Mouse (Mus musculus): ENCODE measurements around the gene Etv4. TPM values are rescaled to one million over a fixed set of nuclear protein-coding genes. Genes with fewer than 3 reads are reported as not detected.

Etv4 gene
- polyA plus RNA-seq, 1 experiment from 2014 or later = 1.9 TPM

DNA sequence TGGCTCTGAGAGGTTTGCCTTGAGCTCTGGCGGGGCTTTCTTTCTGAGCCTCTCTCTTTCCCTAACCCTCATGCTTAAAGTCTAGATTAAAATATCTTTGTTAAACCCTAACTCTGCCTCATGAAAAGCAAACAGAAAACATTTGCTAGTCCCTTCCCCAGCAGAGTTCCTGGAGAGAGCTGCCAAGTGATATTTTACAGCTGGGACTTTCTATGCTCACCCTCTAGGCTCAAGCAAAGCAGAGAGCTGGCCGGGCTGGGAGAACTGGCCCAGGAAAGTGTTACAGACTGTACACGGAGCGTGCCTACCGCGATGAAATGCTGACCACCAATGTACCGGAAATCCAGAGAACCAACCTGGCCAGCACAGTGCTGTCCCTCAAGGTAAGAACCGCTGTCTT is 27.8 kb downstream of the Etv4 start:
- H3K9ac ChIP-seq (ENCODE audit: low read depth, low read length) = no peak overlapping the region
- H3K4me3 ChIP-seq (ENCODE audit: low read depth, low read length) = no peak overlapping the region
- ATAC-seq = no peak
- no peaks in the 10 kb centered on the region for H3K27me3 ChIP-seq (replicated peaks; ENCODE audit: control insufficient read depth, insufficient read depth, low read length)
- no peaks in the 10 kb centered on the region for H3K4me1 ChIP-seq (replicated peaks; ENCODE audit: control insufficient read depth, insufficient read depth, low read length)
- H3K27ac ChIP-seq (ENCODE audit: low read depth, low read length) = no peak overlapping the region; the same call in 1 of the 2 replicates
- H3K4me2 ChIP-seq (replicated peaks; ENCODE audit: low read depth) = no peak overlapping the region
- TF ChIP-seq CTCF (IDR thresholded peaks at IDR 0.05; ENCODE audit: low read depth) = no peak
- 92% methylated on average over 8 of the region's 8 CpGs for WGBS
- no peaks in the 10 kb centered on the region for H3K9me3 ChIP-seq (ENCODE audit: control insufficient read depth)
- H3K36me3 ChIP-seq (ENCODE audit: control insufficient read depth, insufficient read depth) = peaks cover 94% of the 10 kb centered on the region

DNA sequence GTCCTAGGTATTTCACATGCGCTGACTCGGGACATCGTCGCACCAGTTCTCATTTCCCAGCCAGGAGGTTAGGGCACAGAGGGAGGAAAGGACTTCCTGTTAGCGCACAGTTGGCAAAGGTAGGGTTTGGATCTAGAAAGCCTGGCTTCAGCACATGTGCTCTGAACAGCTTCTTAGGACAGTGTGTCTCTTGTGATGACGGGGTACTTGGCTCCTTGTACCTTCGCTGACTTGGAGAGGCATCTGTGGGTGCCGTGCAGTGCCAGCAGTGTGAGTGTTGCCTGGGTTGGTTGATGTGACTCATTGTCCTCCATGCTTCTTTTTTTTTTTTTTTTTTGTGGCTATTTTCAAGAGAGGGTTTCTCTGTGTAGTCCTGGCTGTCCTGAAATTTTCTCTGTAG is 28.6 kb downstream of the Etv4 start:
- no peaks in the 10 kb centered on the region for H3K9me3 ChIP-seq (ENCODE audit: control insufficient read depth)
- no peak overlapping the region for H3K27ac ChIP-seq (ENCODE audit: low read depth, low read length)
- ATAC-seq = no peak
- no peak overlapping the region for H3K9ac ChIP-seq (ENCODE audit: low read depth, low read length)
- no peak for TF ChIP-seq CTCF (IDR thresholded peaks at IDR 0.05; ENCODE audit: low read depth)
- no peaks in the 10 kb centered on the region for H3K27me3 ChIP-seq (replicated peaks; ENCODE audit: control insufficient read depth, insufficient read depth, low read length)
- H3K4me1 ChIP-seq (replicated peaks; ENCODE audit: control insufficient read depth, insufficient read depth, low read length) = no peaks in the 10 kb centered on the region
- no peak overlapping the region for H3K4me3 ChIP-seq (ENCODE audit: low read depth, low read length)
- H3K4me2 ChIP-seq (replicated peaks; ENCODE audit: low read depth) = no peak overlapping the region
- peaks cover 94% of the 10 kb centered on the region for H3K36me3 ChIP-seq (ENCODE audit: control insufficient read depth, insufficient read depth)
- 93% methylated on average over 8 of the region's 8 CpGs for whole genome bisulfite sequencing

DNA sequence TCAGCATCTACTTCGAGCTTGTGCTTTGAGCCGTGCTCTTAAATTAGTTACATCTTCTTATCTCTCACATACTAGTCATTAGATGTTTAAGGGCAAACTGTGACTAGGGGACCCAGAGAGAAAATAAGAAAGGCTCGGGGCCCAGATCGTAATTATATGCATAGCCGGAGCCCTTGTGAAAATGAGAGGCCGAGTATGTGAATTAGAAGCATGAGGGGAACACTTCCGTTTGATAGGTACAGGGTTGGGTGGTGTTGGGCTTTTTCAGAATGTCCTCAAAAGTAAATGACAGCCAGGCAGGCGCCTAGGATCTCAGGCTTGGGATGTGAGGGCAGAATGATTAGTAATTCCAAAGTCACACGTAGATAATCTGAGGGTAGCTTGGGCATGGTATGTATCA is 51.6 kb downstream of the Etv4 start:
- Histone ChIP-seq H3K4me2 (replicated peaks; ENCODE audit: low read depth) (peak overlapping the region; percentile 70), H3K27me3 (replicated peaks; ENCODE audit: control insufficient read depth, insufficient read depth, low read length) (no peaks in the 10 kb centered on the region), H3K4me1 (replicated peaks; ENCODE audit: control insufficient read depth, insufficient read depth, low read length) (no peaks in the 10 kb centered on the region), H3K9me3 (ENCODE audit: control insufficient read depth) (no peaks in the 10 kb centered on the region), H3K36me3 (ENCODE audit: control insufficient read depth, insufficient read depth) (peaks cover 32% of the 10 kb centered on the region), H3K9ac (ENCODE audit: low read depth, low read length) (peak overlapping the region; percentile 68), H3K27ac (ENCODE audit: low read depth, low read length) (no peak overlapping the region), H3K4me3 (ENCODE audit: low read depth, low read length) (peak overlapping the region; percentile 77)
- ATAC-seq = no peak
- no peak for TF ChIP-seq CTCF (IDR thresholded peaks at IDR 0.05; ENCODE audit: low read depth)
- WGBS = 24% methylated on average over 9 of the region's 9 CpGs

DNA sequence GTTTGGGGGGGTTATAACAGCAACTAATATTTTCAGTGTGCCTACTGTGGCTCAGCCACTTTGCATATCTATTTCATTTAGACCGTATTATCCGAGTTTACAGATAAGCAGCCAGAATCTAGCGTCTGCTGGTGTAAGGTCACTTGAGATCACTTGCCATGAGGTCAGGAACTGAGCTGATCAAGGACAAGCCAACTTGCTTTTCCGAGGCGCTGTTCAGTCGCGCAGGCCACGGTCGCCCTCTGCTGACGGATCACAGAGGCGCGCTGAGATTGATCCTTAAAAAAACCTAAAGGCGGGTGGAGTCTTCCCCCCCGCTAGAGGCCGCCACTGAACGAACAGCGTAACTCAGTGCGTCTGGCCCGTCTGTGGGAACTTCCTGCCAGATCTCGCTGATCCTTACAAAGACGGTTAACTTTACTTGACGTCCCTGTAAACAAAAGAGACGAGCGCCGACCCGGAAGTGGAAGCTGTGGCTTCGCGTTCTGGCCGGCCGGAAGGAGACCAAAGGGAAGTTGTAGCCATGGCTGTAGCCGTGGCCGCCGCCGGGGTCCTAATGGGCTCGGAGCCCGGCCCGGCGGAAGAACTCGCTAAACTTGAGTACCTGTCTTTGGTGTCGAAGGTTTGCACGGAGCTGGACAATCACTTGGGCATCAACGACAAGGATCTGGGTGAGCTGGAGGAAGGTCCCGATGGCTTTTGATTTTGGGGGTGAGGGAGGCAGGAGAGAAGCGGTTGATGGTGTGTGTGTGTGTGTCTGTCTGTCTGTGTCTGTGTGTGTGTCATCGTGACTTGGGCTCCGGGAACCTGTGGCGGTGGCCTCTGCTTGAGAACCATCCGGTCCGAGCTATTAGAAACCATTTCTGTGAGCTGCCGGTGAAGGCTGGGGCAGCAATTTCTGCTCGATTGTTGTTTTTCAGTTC is 52.4 kb downstream of the Etv4 start, which contains the start of gene Dhx8:
Gene Dhx8 (plus strand): TSS at position 402 of the 923 bp plus-strand sequence.
- TF ChIP-seq CTCF (IDR thresholded peaks at IDR 0.05; ENCODE audit: low read depth) = peak; percentile 100

DNA sequence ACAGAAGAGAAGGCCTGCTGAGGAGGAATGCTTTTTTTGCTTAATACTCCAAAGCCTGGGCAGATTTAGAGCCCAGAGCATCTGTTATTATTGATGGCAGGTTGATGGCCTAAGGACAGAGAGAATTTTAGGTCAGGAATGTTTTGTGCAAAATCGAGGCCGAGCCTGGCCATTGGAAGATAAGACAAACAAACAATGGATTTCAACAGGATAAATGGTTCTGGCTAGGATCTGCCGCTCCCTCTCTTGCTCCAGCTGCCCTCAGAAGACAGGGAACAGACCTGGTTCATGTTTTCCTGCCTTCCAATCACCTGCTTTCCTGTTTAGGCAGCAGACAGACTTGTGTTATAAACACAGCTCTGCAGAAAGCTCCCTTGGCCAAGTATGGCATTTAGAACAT is 55.9 kb downstream of the Etv4 start:
- H3K9ac ChIP-seq (ENCODE audit: low read depth, low read length) = no peak overlapping the region
- H3K4me2 ChIP-seq (replicated peaks; ENCODE audit: low read depth) = no peak overlapping the region
- H3K27me3 ChIP-seq (replicated peaks; ENCODE audit: control insufficient read depth, insufficient read depth, low read length) = no peaks in the 10 kb centered on the region
- no peak for ATAC-seq
- H3K27ac ChIP-seq (ENCODE audit: low read depth, low read length) = no peak overlapping the region
- 23% methylated on average over 3 of the region's 3 CpGs for WGBS
- no peak for TF ChIP-seq CTCF (IDR thresholded peaks at IDR 0.05; ENCODE audit: low read depth)
- no peaks in the 10 kb centered on the region for H3K9me3 ChIP-seq (ENCODE audit: control insufficient read depth)
- no peaks in the 10 kb centered on the region for H3K36me3 ChIP-seq (ENCODE audit: control insufficient read depth, insufficient read depth)
- H3K4me3 ChIP-seq (ENCODE audit: low read depth, low read length) = no peak overlapping the region
- no peaks in the 10 kb centered on the region for H3K4me1 ChIP-seq (replicated peaks; ENCODE audit: control insufficient read depth, insufficient read depth, low read length)

More for the DNA sequence above, 52.4 kb downstream of the Etv4 start, which contains the start of gene Dhx8:
- H3K4me3 ChIP-seq (ENCODE audit: low read depth, low read length) = peak within 1 kb of the TSS; percentile 77
- peak within 1 kb of the TSS; percentile 68 for H3K9ac ChIP-seq (ENCODE audit: low read depth, low read length)
- H3K36me3 ChIP-seq (ENCODE audit: control insufficient read depth, insufficient read depth) = peaks cover 25% of the 10 kb centered on the region
- peak within 1 kb of the TSS; percentile 70 for H3K4me2 ChIP-seq (replicated peaks; ENCODE audit: low read depth)
- no peaks in the 10 kb centered on the region for H3K4me1 ChIP-seq (replicated peaks; ENCODE audit: control insufficient read depth, insufficient read depth, low read length)
- no peaks in the 10 kb centered on the region for H3K27me3 ChIP-seq (replicated peaks; ENCODE audit: control insufficient read depth, insufficient read depth, low read length)
- WGBS = under 1% methylated on average over 51 of the region's 51 CpGs
- H3K27ac ChIP-seq (ENCODE audit: low read depth, low read length) = peak within 1 kb of the TSS; percentile 57
- H3K9me3 ChIP-seq (ENCODE audit: control insufficient read depth) = no peaks in the 10 kb centered on the region
- ATAC-seq = peak; percentile 96

DNA sequence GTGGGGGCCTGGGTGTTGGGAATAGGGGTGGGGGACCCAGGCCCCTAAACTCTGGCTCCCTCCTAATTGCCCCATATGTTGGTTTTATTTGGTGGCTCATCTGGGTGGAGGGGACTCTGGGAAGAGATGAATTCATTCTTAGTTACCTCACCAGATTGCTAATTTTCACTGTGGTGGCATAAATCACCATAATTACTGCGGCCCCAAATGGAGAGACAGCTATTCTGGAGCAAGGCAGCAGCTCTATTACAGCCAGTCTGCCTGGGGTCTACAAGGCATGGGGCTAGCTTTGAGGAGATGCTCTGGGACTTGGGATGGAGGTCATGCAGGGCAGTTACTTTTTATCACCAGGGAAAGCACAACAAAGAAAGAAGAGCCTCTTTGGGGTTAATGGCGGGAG is 58.4 kb downstream of the Etv4 start:
- WGBS = 75% methylated on average over 2 of the region's 2 CpGs
- H3K4me2 ChIP-seq (replicated peaks; ENCODE audit: low read depth) = no peak overlapping the region

More for the DNA sequence above, 58.4 kb downstream of the Etv4 start:
- Histone ChIP-seq H3K9ac (ENCODE audit: low read depth, low read length) (no peak overlapping the region), H3K27ac (ENCODE audit: low read depth, low read length) (no peak overlapping the region), H3K36me3 (ENCODE audit: control insufficient read depth, insufficient read depth) (no peaks in the 10 kb centered on the region), H3K9me3 (ENCODE audit: control insufficient read depth) (no peaks in the 10 kb centered on the region), H3K4me3 (ENCODE audit: low read depth, low read length) (no peak overlapping the region), H3K27me3 (replicated peaks; ENCODE audit: control insufficient read depth, insufficient read depth, low read length) (no peaks in the 10 kb centered on the region), H3K4me1 (replicated peaks; ENCODE audit: control insufficient read depth, insufficient read depth, low read length) (no peaks in the 10 kb centered on the region)
- ATAC-seq = no peak
- TF ChIP-seq CTCF (IDR thresholded peaks at IDR 0.05; ENCODE audit: low read depth) = no peak

Measured in intestine, postnatal 0 days (tissue).